Mouse (Mus musculus): Measurements from ENCODE around the gene Fam71f2. TPM values are rescaled to one million over a fixed set of nuclear protein-coding genes. Genes with fewer than 3 reads are reported as not detected.

Fam71f2 gene
- total RNA-seq, 1 experiment, result 0.58 TPM

GRCm38 (mm10) chr6:29287944-29288343, 8.6 kb downstream of the Fam71f2 start:
- H3K36me3 ChIP-seq (ENCODE audit: control insufficient read depth, insufficient read depth, low read length, poor library complexity, severe bottlenecking), result no peaks in the 10 kb centered on the region
- DNase-seq (ENCODE audit: low read depth, low spot score), result no peak
- H3K4me3 ChIP-seq (ENCODE audit: insufficient read depth in 1 of 2, low read depth in 1 of 2, low read length in 2 of 2, poor library complexity in 1 of 2, severe bottlenecking in 1 of 2), result no peak overlapping the region
- no peak overlapping the region for H3K27ac ChIP-seq (ENCODE audit: insufficient read depth, low read depth, low read length, poor library complexity, severe bottlenecking)
- no peaks in the 10 kb centered on the region for H3K9me3 ChIP-seq (ENCODE audit: control insufficient read depth, insufficient read depth, low read depth, low read length)
- in situ Hi-C loops (cut with MboI; ENCODE audit: low sequenced_read_pairs in 2 of 2, unreplicated experiment in 2 of 2), result no loop called here
- H3K9ac ChIP-seq (ENCODE audit: insufficient read depth, low read depth, low read length, poor library complexity, severe bottlenecking), result no peak overlapping the region
- no peaks in the 10 kb centered on the region for H3K4me1 ChIP-seq (ENCODE audit: control insufficient read depth in 2 of 2, insufficient read depth in 2 of 2, low read length in 2 of 2, poor library complexity in 1 of 2)
- TF ChIP-seq ZC3H11A (IDR thresholded peaks at IDR 0.05; ENCODE audit: borderline replicate concordance, low read depth, low read length) (no peak), HCFC1 (IDR thresholded peaks at IDR 0.05; ENCODE audit: borderline replicate concordance, insufficient read depth, low read length) (no peak), ZNF384 (IDR thresholded peaks at IDR 0.05; ENCODE audit: low read depth, low read length) (no peak), CHD2 (IDR thresholded peaks at IDR 0.05; ENCODE audit: low read depth, low read length) (no peak), MAFK (IDR thresholded peaks at IDR 0.05; ENCODE audit: insufficient read depth, low read depth, low read length) (no peak)

GRCm38 (mm10) chr6:29288651-29289050, 9.3 kb downstream of the Fam71f2 start:
- TF ChIP-seq MAFK (IDR thresholded peaks at IDR 0.05; ENCODE audit: insufficient read depth, low read depth, low read length) (no peak), CHD2 (IDR thresholded peaks at IDR 0.05; ENCODE audit: low read depth, low read length) (no peak), ZNF384 (IDR thresholded peaks at IDR 0.05; ENCODE audit: low read depth, low read length) (no peak), ZC3H11A (IDR thresholded peaks at IDR 0.05; ENCODE audit: borderline replicate concordance, low read depth, low read length) (no peak), HCFC1 (IDR thresholded peaks at IDR 0.05; ENCODE audit: borderline replicate concordance, insufficient read depth, low read length) (no peak)
- Histone ChIP-seq H3K27ac (ENCODE audit: insufficient read depth, low read depth, low read length, poor library complexity, severe bottlenecking) (no peak overlapping the region), H3K4me1 (ENCODE audit: control insufficient read depth in 2 of 2, insufficient read depth in 2 of 2, low read length in 2 of 2, poor library complexity in 1 of 2) (no peaks in the 10 kb centered on the region), H3K9me3 (ENCODE audit: control insufficient read depth, insufficient read depth, low read depth, low read length) (no peaks in the 10 kb centered on the region), H3K36me3 (ENCODE audit: control insufficient read depth, insufficient read depth, low read length, poor library complexity, severe bottlenecking) (no peaks in the 10 kb centered on the region), H3K4me3 (ENCODE audit: insufficient read depth in 1 of 2, low read depth in 1 of 2, low read length in 2 of 2, poor library complexity in 1 of 2, severe bottlenecking in 1 of 2) (no peak overlapping the region), H3K9ac (ENCODE audit: insufficient read depth, low read depth, low read length, poor library complexity, severe bottlenecking) (no peak overlapping the region)
- no peak for DNase-seq (ENCODE audit: low read depth, low spot score)
- in situ Hi-C loops (cut with MboI; ENCODE audit: low sequenced_read_pairs in 2 of 2, unreplicated experiment in 2 of 2), result no loop called here

- in situ Hi-C loops (cut with MboI; ENCODE audit: low sequenced_read_pairs in 2 of 2, unreplicated experiment in 2 of 2), result no loop called here
Measured at GRCm38 (mm10) chr6:29299112-29299511, 19.7 kb downstream of the Fam71f2 start.

GRCm38 (mm10) chr6:29303251-29303650, 23.9 kb downstream of the Fam71f2 start:
- H3K9me3 ChIP-seq (ENCODE audit: control insufficient read depth, insufficient read depth, low read depth, low read length), result no peaks in the 10 kb centered on the region
- no peak overlapping the region for H3K9ac ChIP-seq (ENCODE audit: insufficient read depth, low read depth, low read length, poor library complexity, severe bottlenecking)
- no peaks in the 10 kb centered on the region for H3K36me3 ChIP-seq (ENCODE audit: control insufficient read depth, insufficient read depth, low read length, poor library complexity, severe bottlenecking)
- in situ Hi-C loops (cut with MboI; ENCODE audit: low sequenced_read_pairs in 2 of 2, unreplicated experiment in 2 of 2), result no loop called here
- no peaks in the 10 kb centered on the region; a peak in 1 of 4 replicates for H3K4me1 ChIP-seq (ENCODE audit: control insufficient read depth in 2 of 2, insufficient read depth in 2 of 2, low read length in 2 of 2, poor library complexity in 1 of 2)
- DNase-seq (ENCODE audit: low read depth, low spot score), result no peak
- H3K4me3 ChIP-seq (ENCODE audit: insufficient read depth in 1 of 2, low read depth in 1 of 2, low read length in 2 of 2, poor library complexity in 1 of 2, severe bottlenecking in 1 of 2), result no peak overlapping the region
- TF ChIP-seq MAFK (IDR thresholded peaks at IDR 0.05; ENCODE audit: insufficient read depth, low read depth, low read length), result no peak
- no peak for TF ChIP-seq ZNF384 (IDR thresholded peaks at IDR 0.05; ENCODE audit: low read depth, low read length)
- TF ChIP-seq CHD2 (IDR thresholded peaks at IDR 0.05; ENCODE audit: low read depth, low read length), result no peak
- no peak for TF ChIP-seq ZC3H11A (IDR thresholded peaks at IDR 0.05; ENCODE audit: borderline replicate concordance, low read depth, low read length)
- TF ChIP-seq HCFC1 (IDR thresholded peaks at IDR 0.05; ENCODE audit: borderline replicate concordance, insufficient read depth, low read length), result no peak
- no peak overlapping the region for H3K27ac ChIP-seq (ENCODE audit: insufficient read depth, low read depth, low read length, poor library complexity, severe bottlenecking)

More at GRCm38 (mm10) chr6:29299112-29299511, 19.7 kb downstream of the Fam71f2 start:
- H3K4me3 ChIP-seq (ENCODE audit: insufficient read depth in 1 of 2, low read depth in 1 of 2, low read length in 2 of 2, poor library complexity in 1 of 2, severe bottlenecking in 1 of 2), result no peak overlapping the region
- H3K9me3 ChIP-seq (ENCODE audit: control insufficient read depth, insufficient read depth, low read depth, low read length), result no peaks in the 10 kb centered on the region
- H3K27ac ChIP-seq (ENCODE audit: insufficient read depth, low read depth, low read length, poor library complexity, severe bottlenecking), result no peak overlapping the region
- H3K4me1 ChIP-seq (ENCODE audit: control insufficient read depth in 2 of 2, insufficient read depth in 2 of 2, low read length in 2 of 2, poor library complexity in 1 of 2), result peaks cover 0 to 1% of the 10 kb centered on the region in 2 experiments; a peak in 1 of 4 replicates
- H3K9ac ChIP-seq (ENCODE audit: insufficient read depth, low read depth, low read length, poor library complexity, severe bottlenecking), result no peak overlapping the region
- no peak for TF ChIP-seq ZC3H11A (IDR thresholded peaks at IDR 0.05; ENCODE audit: borderline replicate concordance, low read depth, low read length)
- TF ChIP-seq HCFC1 (IDR thresholded peaks at IDR 0.05; ENCODE audit: borderline replicate concordance, insufficient read depth, low read length), result no peak
- TF ChIP-seq MAFK (IDR thresholded peaks at IDR 0.05; ENCODE audit: insufficient read depth, low read depth, low read length), result no peak
- TF ChIP-seq CHD2 (IDR thresholded peaks at IDR 0.05; ENCODE audit: low read depth, low read length), result no peak
- no peak for TF ChIP-seq ZNF384 (IDR thresholded peaks at IDR 0.05; ENCODE audit: low read depth, low read length)
- DNase-seq (ENCODE audit: low read depth, low spot score), result no peak
- no peaks in the 10 kb centered on the region for H3K36me3 ChIP-seq (ENCODE audit: control insufficient read depth, insufficient read depth, low read length, poor library complexity, severe bottlenecking)

- Histone ChIP-seq H3K9ac (ENCODE audit: insufficient read depth, low read depth, low read length, poor library complexity, severe bottlenecking) (no peak overlapping the region), H3K36me3 (ENCODE audit: control insufficient read depth, insufficient read depth, low read length, poor library complexity, severe bottlenecking) (no peaks in the 10 kb centered on the region), H3K4me3 (ENCODE audit: insufficient read depth in 1 of 2, low read depth in 1 of 2, low read length in 2 of 2, poor library complexity in 1 of 2, severe bottlenecking in 1 of 2) (no peak overlapping the region), H3K27ac (ENCODE audit: insufficient read depth, low read depth, low read length, poor library complexity, severe bottlenecking) (no peak overlapping the region), H3K9me3 (ENCODE audit: control insufficient read depth, insufficient read depth, low read depth, low read length) (no peaks in the 10 kb centered on the region), H3K4me1 (ENCODE audit: control insufficient read depth in 2 of 2, insufficient read depth in 2 of 2, low read length in 2 of 2, poor library complexity in 1 of 2) (no peaks in the 10 kb centered on the region; a peak in 1 of 4 replicates)
- TF ChIP-seq CHD2 (IDR thresholded peaks at IDR 0.05; ENCODE audit: low read depth, low read length) (no peak), MAFK (IDR thresholded peaks at IDR 0.05; ENCODE audit: insufficient read depth, low read depth, low read length) (no peak), ZNF384 (IDR thresholded peaks at IDR 0.05; ENCODE audit: low read depth, low read length) (no peak), HCFC1 (IDR thresholded peaks at IDR 0.05; ENCODE audit: borderline replicate concordance, insufficient read depth, low read length) (no peak), ZC3H11A (IDR thresholded peaks at IDR 0.05; ENCODE audit: borderline replicate concordance, low read depth, low read length) (no peak)
- no peak for DNase-seq (ENCODE audit: low read depth, low spot score)
- in situ Hi-C loops (cut with MboI; ENCODE audit: low sequenced_read_pairs in 2 of 2, unreplicated experiment in 2 of 2), result no loop called here
Measured at GRCm38 (mm10) chr6:29303726-29304125, 24.3 kb downstream of the Fam71f2 start.
